Mouse (Mus musculus): Measurements from ENCODE around the gene Rgs13.
A peak's percentile ranks its signal among the peaks of the same experiment; 100 is the strongest.

The Rgs13 gene

GRCm38 (mm10) chr1:144177166-144177565 lies at the start of gene Rgs13:
TSS of gene Rgs13 (minus strand) at chr1:144177372.
- DNase-seq (ENCODE audit: low read depth, low spot score) = no peak

GRCm38 (mm10) chr1:144215230-144215629 lies 38.1 kb upstream of the Rgs13 start:
- DNase-seq (ENCODE audit: low read depth, low spot score) = no peak

- no peak for DNase-seq (ENCODE audit: low read depth, low spot score)
These were observed 33.7 kb upstream of the Rgs13 start for GRCm38 (mm10) chr1:144210912-144211311.

GRCm38 (mm10) chr1:144206281-144207061 lies 29.3 kb upstream of the Rgs13 start:
- DNase-seq (ENCODE audit: low read depth, low spot score) = no peak

GRCm38 (mm10) chr1:144204766-144205165 lies 27.6 kb upstream of the Rgs13 start:
- no peak for DNase-seq (ENCODE audit: low read depth, low spot score)

- DNase-seq (ENCODE audit: low read depth, low spot score) = no peak
These were observed 25.8 kb upstream of the Rgs13 start for GRCm38 (mm10) chr1:144202939-144203338.

- no peak for DNase-seq (ENCODE audit: low read depth, low spot score)
These were observed 23.3 kb upstream of the Rgs13 start for GRCm38 (mm10) chr1:144200496-144200895.

GRCm38 (mm10) chr1:144199538-144199937 lies 22.4 kb upstream of the Rgs13 start:
- DNase-seq (ENCODE audit: low read depth, low spot score) = no peak

- peak; percentile 41 for DNase-seq (ENCODE audit: low read depth, low spot score)
These were observed 20.5 kb upstream of the Rgs13 start for GRCm38 (mm10) chr1:144197684-144198083.

GRCm38 (mm10) chr1:144186655-144187396 lies 9.7 kb upstream of the Rgs13 start:
- no peak for DNase-seq (ENCODE audit: low read depth, low spot score)

GRCm38 (mm10) chr1:144184955-144185715 lies 8.0 kb upstream of the Rgs13 start:
- DNase-seq (ENCODE audit: low read depth, low spot score) = no peak

GRCm38 (mm10) chr1:144183622-144184021 lies 6.5 kb upstream of the Rgs13 start:
- no peak for DNase-seq (ENCODE audit: low read depth, low spot score)

GRCm38 (mm10) chr1:144179559-144179958 lies 2.4 kb upstream of the Rgs13 start:
- no peak for DNase-seq (ENCODE audit: low read depth, low spot score)

GRCm38 (mm10) chr1:144178281-144178957 lies 1.2 kb upstream of the Rgs13 start:
- DNase-seq (ENCODE audit: low read depth, low spot score) = no peak

GRCm38 (mm10) chr1:144177620-144178019 lies 448 bp upstream of the Rgs13 start:
- no peak for DNase-seq (ENCODE audit: low read depth, low spot score)

- DNase-seq (ENCODE audit: low read depth, low spot score) = no peak
These were observed 2.4 kb downstream of the Rgs13 start for GRCm38 (mm10) chr1:144174760-144175159.

GRCm38 (mm10) chr1:144173568-144174036 lies 3.6 kb downstream of the Rgs13 start:
- DNase-seq (ENCODE audit: low read depth, low spot score) = no peak

GRCm38 (mm10) chr1:144168921-144169320 lies 8.3 kb downstream of the Rgs13 start:
- no peak for DNase-seq (ENCODE audit: low read depth, low spot score)

- no peak for DNase-seq (ENCODE audit: low read depth, low spot score)
These were observed 9.4 kb downstream of the Rgs13 start for GRCm38 (mm10) chr1:144167761-144168160.

GRCm38 (mm10) chr1:144166897-144167296 lies 10.3 kb downstream of the Rgs13 start:
- DNase-seq (ENCODE audit: low read depth, low spot score) = no peak

GRCm38 (mm10) chr1:144166275-144166674 lies 10.9 kb downstream of the Rgs13 start:
- DNase-seq (ENCODE audit: low read depth, low spot score) = no peak

Data from embryo, embryonic 11.5 days (tissue).